Mouse (Mus musculus) gastrocnemius, postnatal 10 days (tissue): ENCODE data around the gene Hsp90aa1. TPM values are rescaled to one million over a fixed set of nuclear protein-coding genes. Genes with fewer than 3 reads are reported as not detected.

Source experiments
- microRNA-seq, 2 experiments: library from miRNA; unstranded; fragments of <30 nt; microRNA quantifications; one replicate each; pipeline ENCODE4 v1.2.0; 2021
- total RNA-seq, 2 experiments: library from RNA; stranded (reverse); gene quantifications; 2 replicates each; pipeline ENCODE4 v1.2.3; 2021

Hsp90aa1 gene
- total RNA-seq, 2 experiments from 2014 or later = 63.8 to 80.1 TPM

Small RNA genes lying within 50 kb of the gene (microRNA-seq; reads per million reads assigned to microRNA genes)
- gene Gm27299 = 0 reads per million in 2 experiments

Other genes with a start within 250 kb of the Hsp90aa1 start
- gene Dync1h1, start 101.3 kb downstream of the Hsp90aa1 start, total RNA-seq = 10 to 100 TPM; 76.8 to 92.3 TPM
- gene 1700001K19Rik, start 20.1 kb downstream of the Hsp90aa1 start, total RNA-seq = not detected
- 10 to 100 TPM; 20.5 TPM for gene Wdr20, start 35.2 kb upstream of the Hsp90aa1 start, total RNA-seq
- gene Mok, start 138.2 kb upstream of the Hsp90aa1 start, total RNA-seq = under 1 TPM; 0.21 to 0.25 TPM
- gene Zfp839, start 147.5 kb upstream of the Hsp90aa1 start, total RNA-seq = 1 to 10 TPM; 5.0 to 6.4 TPM
- 10 to 100 TPM; 33.0 to 34.6 TPM for gene Cinp, start 186.4 kb upstream of the Hsp90aa1 start, total RNA-seq
- 1 to 10 TPM; 2.6 to 3.3 TPM for gene Tecpr2, start 186.5 kb upstream of the Hsp90aa1 start, total RNA-seq